Mouse (Mus musculus): ENCODE measurements around the gene Gucy2d.

The Gucy2d gene

GRCm38 (mm10) chr7:98523070-98523812, 83.0 kb downstream of the Gucy2d start:
- peak; percentile 61 for DNase-seq

- peak; percentile 75 for DNase-seq
Measured at GRCm38 (mm10) chr7:98523813-98524361, 83.7 kb downstream of the Gucy2d start.

DNA sequence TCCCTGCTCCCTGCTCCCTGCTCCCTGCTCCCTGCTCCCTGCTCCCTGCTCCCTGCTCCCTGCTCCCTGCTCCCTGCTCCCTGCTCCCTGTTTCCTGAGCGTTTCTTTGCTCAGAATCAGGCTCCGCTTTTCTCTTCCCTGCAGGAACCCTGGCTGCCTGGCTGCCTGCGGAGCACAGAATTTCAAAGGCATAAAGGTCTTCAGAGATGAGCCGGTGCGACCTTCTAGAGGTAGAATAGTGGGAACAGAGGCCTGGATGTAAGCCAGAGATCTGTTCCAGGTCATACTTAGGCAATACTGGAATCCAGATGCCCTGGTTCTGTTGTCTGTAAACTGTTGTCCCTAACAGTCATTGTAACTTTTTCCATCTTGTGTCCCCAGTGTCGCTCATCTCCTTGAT, 84.2 kb downstream of the Gucy2d start:
- no peak for DNase-seq

GRCm38 (mm10) chr7:98524869-98525699, 84.9 kb downstream of the Gucy2d start:
- no peak for DNase-seq

All from lung, postnatal 10 days (tissue).